Mouse (Mus musculus) liver (tissue): Measurements from ENCODE around the gene Zbtb38.
"Not testable (repeated sequence)": the region's sequence is repeated elsewhere in the genome, so short reads cannot be mapped to it uniquely, and the experiment has no call there.

Experiments used
- DNase-seq: peaks from one replicate; pipeline ENCODE4 v3.0.0-alpha.2; 2020; ENCODE audit warnings: mixed read lengths

Zbtb38 gene

GRCm38 (mm10) chr9:96676671-96677070 lies 76.0 kb downstream of the Zbtb38 start:
- DNase-seq = no peak

GRCm38 (mm10) chr9:96675763-96676640 lies 76.6 kb downstream of the Zbtb38 start:
- no peak for DNase-seq

- DNase-seq = peak; percentile 29
Measured at GRCm38 (mm10) chr9:96675071-96675762, 77.4 kb downstream of the Zbtb38 start.

GRCm38 (mm10) chr9:96674301-96674700 lies 78.3 kb downstream of the Zbtb38 start:
- no peak for DNase-seq

GRCm38 (mm10) chr9:96672466-96672865 lies 80.2 kb downstream of the Zbtb38 start:
- no peak for DNase-seq

- DNase-seq = no peak
Measured at GRCm38 (mm10) chr9:96671249-96671648, 81.4 kb downstream of the Zbtb38 start.

GRCm38 (mm10) chr9:96669877-96670276 lies 82.8 kb downstream of the Zbtb38 start:
- peak; percentile 91 for DNase-seq

GRCm38 (mm10) chr9:96668628-96669027 lies 84.0 kb downstream of the Zbtb38 start:
- DNase-seq = peak; percentile 53

GRCm38 (mm10) chr9:96660510-96661244 lies 92.0 kb downstream of the Zbtb38 start:
- DNase-seq = no peak

- DNase-seq = no peak
Measured at GRCm38 (mm10) chr9:96659801-96660200, 92.8 kb downstream of the Zbtb38 start.

GRCm38 (mm10) chr9:96653538-96653937 lies 99.1 kb downstream of the Zbtb38 start:
- no peak for DNase-seq

GRCm38 (mm10) chr9:96652763-96653162 lies 99.9 kb downstream of the Zbtb38 start:
- no peak for DNase-seq

- peak; percentile 11 for DNase-seq
Measured at GRCm38 (mm10) chr9:96650807-96651206, 101.8 kb downstream of the Zbtb38 start.

- no peak for DNase-seq
Measured at GRCm38 (mm10) chr9:96649924-96650323, 102.7 kb downstream of the Zbtb38 start.

GRCm38 (mm10) chr9:96649362-96649761 lies 103.3 kb downstream of the Zbtb38 start:
- DNase-seq = no peak

- DNase-seq = no peak
Measured at GRCm38 (mm10) chr9:96646668-96647295, 105.8 kb downstream of the Zbtb38 start.

- no peak for DNase-seq
Measured at GRCm38 (mm10) chr9:96644840-96645239, 107.8 kb downstream of the Zbtb38 start.

- not testable (repeated sequence) for DNase-seq
Measured at GRCm38 (mm10) chr9:96644002-96644401, 108.6 kb downstream of the Zbtb38 start.

- DNase-seq = no peak
Measured at GRCm38 (mm10) chr9:96639451-96639850, 113.2 kb downstream of the Zbtb38 start.

GRCm38 (mm10) chr9:96638508-96638907 lies 114.1 kb downstream of the Zbtb38 start:
- DNase-seq = no peak

GRCm38 (mm10) chr9:96637157-96637548 lies 115.5 kb downstream of the Zbtb38 start:
- DNase-seq = no peak

- DNase-seq = no peak
Measured at GRCm38 (mm10) chr9:96636423-96637156, 116.0 kb downstream of the Zbtb38 start.
